Mouse (Mus musculus): Measurements from ENCODE around the gene Apoc3. TPM values are rescaled to one million over a fixed set of nuclear protein-coding genes. Genes with fewer than 3 reads are reported as not detected.

The Apoc3 gene
- not detected in 2 replicates for polyA plus RNA-seq (2015; fragmentation: Nextera tagmentation; extraction: Ambion mirVana)

DNA sequence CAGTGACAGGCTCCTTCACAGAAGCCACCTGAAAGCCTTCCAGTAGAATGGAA is at the start of gene Apoc3:
Gene Apoc3 (minus strand): TSS at position 41 of the 53 bp plus-strand sequence.

DNA sequence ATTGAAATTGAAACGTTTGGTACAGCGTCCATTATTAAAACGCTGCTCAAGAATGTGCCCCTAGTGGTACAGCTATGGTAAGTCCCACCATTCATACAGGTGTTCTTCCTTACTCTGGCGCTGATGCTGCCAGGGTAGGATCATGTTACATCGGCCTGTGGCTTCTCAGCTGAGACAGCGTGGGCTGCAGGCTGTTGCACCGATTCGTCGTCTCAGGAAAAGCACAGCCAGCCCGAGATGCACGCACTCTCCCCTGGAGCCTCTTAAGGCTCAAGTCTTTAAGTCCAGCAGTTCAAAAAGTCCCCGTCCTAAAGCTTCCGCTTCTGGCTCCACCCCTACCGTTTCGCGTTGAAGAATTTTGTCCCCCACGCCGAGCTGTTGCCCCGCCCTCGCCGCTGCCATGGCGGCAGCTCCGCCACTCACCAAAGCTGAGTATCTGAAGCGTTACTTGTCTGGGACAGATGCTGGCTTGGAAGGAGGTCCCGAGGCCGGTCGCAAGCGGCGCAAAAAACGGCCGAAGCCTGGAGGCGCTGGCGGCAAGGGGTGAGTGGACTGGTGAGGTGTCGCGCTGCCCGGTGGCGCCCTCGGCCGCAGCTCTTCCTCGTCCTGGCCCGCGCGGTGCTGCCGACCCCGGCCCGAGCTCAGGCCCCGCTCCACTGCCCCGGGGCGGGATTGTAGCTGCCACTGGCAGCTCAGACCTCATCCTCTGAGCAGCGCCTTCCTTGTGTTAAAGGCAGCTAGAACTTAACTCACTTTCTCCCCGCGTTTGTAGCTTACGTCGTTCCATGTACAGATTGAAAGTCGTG is 47.4 kb upstream of the Apoc3 start, which contains the start of gene Bud13:
Gene Bud13 (plus strand): TSS at position 378 of the 806 bp plus-strand sequence.

GRCm38 (mm10) chr9:46272677-46273454 is 37.4 kb upstream of the Apoc3 start, which contains the start of gene Zpr1:
Gene Zpr1, plus strand, starts transcription at chr9:46273064.

GRCm38 (mm10) chr9:46268343-46268873 is 33.0 kb upstream of the Apoc3 start, which contains the start of gene Apoa5:
Gene Apoa5, plus strand, starts transcription at chr9:46268633.

GRCm38 (mm10) chr9:46240526-46241153 is 5.2 kb upstream of the Apoc3 start, which contains the start of gene Apoa4:
Gene Apoa4, plus strand, starts transcription at chr9:46240696.

DNA sequence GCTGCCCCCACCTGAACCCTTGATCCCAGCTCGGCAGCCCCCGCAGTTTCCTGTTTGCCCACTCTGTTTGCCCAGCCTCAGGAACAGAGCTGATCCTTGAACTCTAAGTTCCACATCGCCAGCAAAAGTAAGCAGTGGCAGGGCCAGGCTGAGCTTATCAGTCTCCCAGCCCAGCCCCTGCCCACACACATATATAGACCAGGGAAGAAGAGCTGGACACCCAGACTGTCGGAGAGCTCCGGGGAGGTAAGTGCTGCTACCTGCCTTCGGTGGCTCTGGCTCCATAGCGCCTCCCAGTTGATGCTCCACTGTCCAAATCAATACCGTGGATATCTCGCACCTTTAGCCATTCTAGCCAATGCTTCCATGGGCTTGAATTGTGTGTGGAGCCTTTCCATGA is 6.9 kb downstream of the Apoc3 start, which contains the start of gene Apoa1:
Gene Apoa1 (plus strand): TSS at position 90 of the 400 bp plus-strand sequence.

Other genes with a start within 250 kb of the Apoc3 start
- gene Pafah1b2, start 222.9 kb downstream of the Apoc3 start, polyA plus RNA-seq (2015; fragmentation: Nextera tagmentation; extraction: Ambion mirVana), result 203 and 224 TPM in 2 replicates
- 15.1 and 16.0 TPM in 2 replicates for gene Sik3, start 222.8 kb downstream of the Apoc3 start, polyA plus RNA-seq (2015; fragmentation: Nextera tagmentation; extraction: Ambion mirVana)
- 9.7 and 9.8 TPM in 2 replicates for gene Apoa1, start 7.1 kb downstream of the Apoc3 start, polyA plus RNA-seq (2015; fragmentation: Nextera tagmentation; extraction: Ambion mirVana)
- gene Apoa4, start 5.1 kb upstream of the Apoc3 start, polyA plus RNA-seq (2015; fragmentation: Nextera tagmentation; extraction: Ambion mirVana), result 0.09 TPM in 1 of 2 replicates, not detected in the other
- gene Apoa5, start 33.0 kb upstream of the Apoc3 start, polyA plus RNA-seq (2015; fragmentation: Nextera tagmentation; extraction: Ambion mirVana), result 0.33 TPM in 1 of 2 replicates, not detected in the other
- 44.5 and 46.8 TPM in 2 replicates for gene Zpr1, start 37.4 kb upstream of the Apoc3 start, polyA plus RNA-seq (2015; fragmentation: Nextera tagmentation; extraction: Ambion mirVana)
- 11.6 and 12.2 TPM in 2 replicates for gene Bud13, start 47.4 kb upstream of the Apoc3 start, polyA plus RNA-seq (2015; fragmentation: Nextera tagmentation; extraction: Ambion mirVana)
- gene 4931429L15Rik, start 84.3 kb upstream of the Apoc3 start, polyA plus RNA-seq (2015; fragmentation: Nextera tagmentation; extraction: Ambion mirVana), result not detected in 2 replicates

Measured in neural tube, postnatal 0 days (tissue).